Mouse (Mus musculus): ENCODE measurements around the gene Ccl22.

The Ccl22 gene

GRCm38 (mm10) chr8:94734735-94735350, 10.5 kb upstream of the Ccl22 start:
- DNase-seq (ENCODE audit: low spot score) = no peak

GRCm38 (mm10) chr8:94735426-94736094, 9.8 kb upstream of the Ccl22 start:
- DNase-seq (ENCODE audit: low spot score) = peak; percentile 7

GRCm38 (mm10) chr8:94739829-94740228, 5.6 kb upstream of the Ccl22 start:
- no peak for DNase-seq (ENCODE audit: low spot score)

- no peak for DNase-seq (ENCODE audit: low spot score)
These were observed 4.8 kb upstream of the Ccl22 start for GRCm38 (mm10) chr8:94740591-94740990.

DNA sequence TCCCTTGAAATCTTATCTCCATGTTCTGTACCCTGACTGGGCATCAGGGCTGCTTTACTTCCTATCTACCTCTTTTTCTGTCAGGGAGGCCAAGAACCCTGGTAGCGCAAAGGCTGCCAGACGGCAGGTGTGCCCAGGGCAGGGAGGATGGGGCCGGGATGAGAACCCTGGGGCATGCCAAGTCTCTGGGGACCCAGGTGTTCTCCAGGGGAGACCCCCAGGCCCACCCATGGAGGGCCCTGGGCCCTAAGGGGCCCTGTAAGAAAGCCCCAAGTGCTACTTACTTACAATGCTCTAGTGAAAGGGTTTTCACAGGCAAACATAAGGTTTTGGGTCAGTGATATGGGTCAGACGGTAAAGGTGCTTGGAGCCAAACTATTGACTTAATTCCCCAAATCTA, 3.7 kb upstream of the Ccl22 start:
- no peak for DNase-seq (ENCODE audit: low spot score)

DNA sequence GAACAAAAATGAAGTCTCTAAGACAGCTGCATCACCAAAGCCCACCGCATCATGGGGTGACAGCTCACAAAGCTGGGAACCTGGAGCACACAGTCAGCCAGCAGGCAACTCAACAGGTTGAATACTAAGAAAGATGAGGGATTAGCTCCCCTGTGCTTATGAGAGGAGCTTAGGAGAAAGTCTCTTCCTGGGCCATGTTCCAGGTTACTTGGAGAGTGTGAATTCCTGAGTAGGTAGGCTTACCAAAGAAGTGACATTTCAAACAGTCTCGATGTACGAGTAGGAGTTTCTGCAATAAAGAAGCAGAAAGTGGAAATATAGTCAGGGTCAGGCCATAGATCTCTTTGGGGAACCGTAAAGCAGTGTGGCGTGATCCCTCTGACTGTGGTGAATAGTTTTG, 906 bp upstream of the Ccl22 start:
- DNase-seq (ENCODE audit: low spot score) = no peak

DNA sequence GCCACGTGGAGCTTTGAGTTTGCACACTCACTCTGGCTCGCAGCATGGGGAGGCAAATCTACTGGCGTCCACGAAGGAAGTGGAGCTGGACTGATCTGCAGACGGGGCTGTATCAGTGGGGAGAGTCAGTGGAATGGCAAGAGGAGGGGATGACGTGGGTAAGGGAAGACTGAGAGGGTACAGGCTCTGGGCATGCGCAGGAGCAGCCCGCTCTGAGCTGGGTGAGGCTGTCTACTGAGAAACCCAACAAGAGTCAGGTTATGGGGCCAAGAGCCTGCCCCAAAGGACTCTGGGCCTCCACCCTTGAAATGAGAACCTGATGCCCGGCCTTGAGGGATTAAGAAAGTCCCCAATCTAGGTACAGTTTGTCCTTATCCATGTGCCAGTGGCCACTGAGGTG, 418 bp upstream of the Ccl22 start:
- no peak for DNase-seq (ENCODE audit: low spot score)

DNA sequence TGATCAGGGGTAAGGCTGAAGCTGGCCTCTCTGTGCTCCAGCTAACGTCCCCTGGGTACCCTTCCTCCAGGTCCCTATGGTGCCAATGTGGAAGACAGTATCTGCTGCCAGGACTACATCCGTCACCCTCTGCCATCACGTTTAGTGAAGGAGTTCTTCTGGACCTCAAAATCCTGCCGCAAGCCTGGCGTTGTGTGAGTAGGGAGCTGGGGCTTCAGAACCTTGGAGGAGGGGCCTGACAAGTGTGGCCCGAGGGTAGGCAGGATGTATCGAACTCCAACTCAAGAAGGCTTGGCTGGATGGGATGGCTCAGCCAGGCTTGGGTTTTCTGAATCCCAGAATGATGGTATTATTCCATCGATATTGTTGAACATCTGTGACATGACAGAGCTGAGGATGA, 1.4 kb downstream of the Ccl22 start:
- DNase-seq (ENCODE audit: low spot score) = no peak

GRCm38 (mm10) chr8:94748363-94748762, 3.0 kb downstream of the Ccl22 start:
- DNase-seq (ENCODE audit: low spot score) = no peak

- no peak for DNase-seq (ENCODE audit: low spot score)
These were observed 4.6 kb downstream of the Ccl22 start for GRCm38 (mm10) chr8:94749942-94750341.

GRCm38 (mm10) chr8:94751023-94751849, 5.8 kb downstream of the Ccl22 start:
- DNase-seq (ENCODE audit: low spot score) = no peak

GRCm38 (mm10) chr8:94754006-94754405, 8.6 kb downstream of the Ccl22 start:
- no peak for DNase-seq (ENCODE audit: low spot score)

DNA sequence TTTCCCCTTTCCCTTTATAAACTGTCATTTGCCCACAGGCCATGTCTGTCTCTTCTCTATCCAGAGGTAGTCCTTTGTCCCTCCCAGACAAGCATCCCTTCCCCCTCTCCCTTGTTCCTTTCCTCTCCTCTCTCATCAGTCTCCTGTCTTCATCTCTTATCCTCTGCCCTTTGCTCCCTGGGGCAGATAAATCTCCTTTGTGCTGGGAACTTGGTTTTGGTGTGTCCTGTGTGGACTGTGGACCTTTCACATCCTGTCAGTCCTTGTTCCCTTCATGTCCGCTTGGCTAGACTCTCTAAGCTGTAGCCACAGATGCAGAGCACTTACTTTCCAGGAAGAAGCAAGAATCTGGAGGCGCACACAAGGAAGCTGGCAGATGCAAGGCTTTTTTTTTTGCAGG, 9.1 kb downstream of the Ccl22 start:
- no peak for DNase-seq (ENCODE audit: low spot score)

DNA sequence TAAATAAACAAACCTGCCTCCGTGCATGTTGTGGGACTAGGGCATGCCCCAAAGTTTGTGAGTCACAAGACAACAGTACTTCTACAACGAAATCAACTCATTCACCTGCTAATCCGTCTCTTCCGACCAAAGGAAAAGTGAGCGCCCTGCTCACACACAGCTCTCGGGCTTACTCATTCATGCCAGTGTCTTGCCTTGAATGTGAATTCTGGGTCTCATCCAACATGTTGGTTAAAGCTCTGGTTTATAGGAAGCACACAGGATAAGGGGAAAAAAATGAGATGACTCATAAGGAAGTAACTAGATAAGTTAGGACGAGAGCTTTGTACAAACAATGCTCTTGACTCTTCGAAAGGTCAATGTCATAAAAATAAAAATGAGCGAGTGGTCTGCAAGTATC, 21.6 kb downstream of the Ccl22 start:
- no peak for DNase-seq (ENCODE audit: low spot score)

DNA sequence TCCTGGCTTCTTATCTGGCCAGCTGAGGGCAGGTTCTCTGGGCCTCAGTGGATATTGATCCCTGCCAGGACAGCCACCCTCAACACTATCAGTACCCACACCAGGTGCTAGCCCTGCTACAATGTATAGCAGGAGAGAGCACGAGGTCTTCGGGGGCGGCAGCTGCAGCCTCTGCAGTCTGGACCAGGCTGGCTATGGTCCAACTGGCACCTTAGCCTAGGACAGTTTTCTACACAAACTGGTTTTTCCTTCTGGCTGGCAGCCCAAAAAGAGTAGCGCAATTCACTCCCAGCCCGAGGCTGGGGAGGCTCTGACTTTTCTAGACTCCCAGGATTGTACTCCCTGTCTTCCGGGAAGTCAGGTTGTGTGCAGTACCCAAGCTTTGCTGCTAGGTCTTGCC, 25.6 kb downstream of the Ccl22 start:
- peak; percentile 83 for DNase-seq (ENCODE audit: low spot score)

GRCm38 (mm10) chr8:94771941-94772670, 26.7 kb downstream of the Ccl22 start, which contains the start of gene Cx3cl1:
Gene Cx3cl1 (plus strand): TSS chr8:94772009.
- DNase-seq (ENCODE audit: low spot score) = peak; percentile 83

- no peak for DNase-seq (ENCODE audit: low spot score)
These were observed 27.7 kb downstream of the Ccl22 start for GRCm38 (mm10) chr8:94773048-94773447.

- DNase-seq (ENCODE audit: low spot score) = peak; percentile 49
These were observed 28.3 kb downstream of the Ccl22 start for GRCm38 (mm10) chr8:94773700-94774171.

GRCm38 (mm10) chr8:94774601-94775000, 29.2 kb downstream of the Ccl22 start:
- no peak for DNase-seq (ENCODE audit: low spot score)

- no peak for DNase-seq (ENCODE audit: low spot score)
These were observed 31.0 kb downstream of the Ccl22 start for GRCm38 (mm10) chr8:94776346-94776745.

GRCm38 (mm10) chr8:94778036-94778435, 32.6 kb downstream of the Ccl22 start:
- no peak for DNase-seq (ENCODE audit: low spot score)

DNA sequence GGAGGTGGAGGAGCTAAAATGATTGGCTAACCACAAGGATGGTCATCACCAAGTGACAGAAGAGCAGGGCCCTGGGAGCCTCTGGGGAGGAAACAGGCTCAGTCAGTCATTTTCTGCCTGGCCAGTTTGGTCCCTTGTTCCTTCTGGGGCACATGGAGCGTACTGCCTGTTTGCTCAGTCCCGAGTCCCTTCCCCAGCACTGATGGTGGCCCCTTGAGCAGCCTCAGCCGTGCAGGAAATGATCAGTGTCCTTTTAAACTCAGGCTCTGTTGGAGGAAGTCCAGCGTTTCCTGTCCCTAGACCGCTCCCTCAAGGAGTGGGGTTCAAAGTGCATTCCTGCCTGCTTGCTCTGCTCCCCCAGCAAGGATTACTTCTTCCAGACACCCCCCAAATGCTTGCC, 33.1 kb downstream of the Ccl22 start:
- no peak for DNase-seq (ENCODE audit: low spot score)

Measured in urinary bladder, postnatal 14 days (tissue).